Mouse (Mus musculus): ENCODE results near the gene Serpina1b. TPM values are rescaled to one million over a fixed set of nuclear protein-coding genes. Genes with fewer than 3 reads are reported as not detected.
"Not testable (repeated sequence)": the region's sequence is repeated elsewhere in the genome, so short reads cannot be mapped to it uniquely, and the experiment has no call there.

Serpina1b gene
- polyA plus RNA-seq, 1 experiment from 2014 or later = 3.8 TPM

DNA sequence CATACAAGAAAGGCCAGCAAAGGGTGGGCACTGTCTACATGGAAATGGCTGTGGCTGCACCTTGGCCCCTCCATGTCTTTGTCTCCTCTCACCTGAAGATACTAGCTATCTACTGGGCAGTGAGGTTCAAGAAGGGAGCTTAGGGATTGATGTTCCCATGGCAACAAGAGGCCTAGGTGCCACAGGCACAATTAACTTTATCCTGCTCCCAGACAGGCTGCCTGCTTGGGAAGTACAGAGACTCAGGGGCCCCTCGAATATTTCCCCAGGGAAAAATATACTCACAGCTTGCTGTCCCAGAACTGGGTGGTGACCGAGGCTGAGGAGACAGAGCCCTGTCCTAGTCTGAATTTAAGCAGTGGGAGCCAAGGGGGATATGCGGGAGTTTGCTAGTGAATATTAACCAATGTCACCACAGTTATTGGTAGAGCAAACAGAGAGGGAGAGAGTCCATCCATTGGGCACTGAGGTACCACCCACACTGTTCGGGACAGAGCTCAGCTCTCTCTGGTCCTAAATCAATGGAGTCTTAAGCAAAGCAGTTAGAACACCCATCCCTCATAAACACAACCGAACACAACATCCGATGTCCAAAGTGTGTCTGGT lies 56.8 kb downstream of the Serpina1b start, which contains the start of gene Serpina1d:
Serpina1d (minus strand) TSS at position 347 of the 606 bp plus-strand sequence.
- H3K4me1 ChIP-seq (ENCODE audit: control insufficient read depth, insufficient read depth, low read length); ATAC-seq (ENCODE audit: low FRiP score, low TSS enrichment); H3K27ac ChIP-seq (ENCODE audit: low read depth, low read length); H3K4me2 ChIP-seq (replicated peaks; ENCODE audit: low read depth, low read length); H3K9ac ChIP-seq (ENCODE audit: low read depth, low read length); H3K27me3 ChIP-seq (ENCODE audit: control insufficient read depth, insufficient read depth, low read length); H3K4me3 ChIP-seq (ENCODE audit: low read length); H3K36me3 ChIP-seq (ENCODE audit: control insufficient read depth, insufficient read depth, low read length); H3K9me3 ChIP-seq (ENCODE audit: control insufficient read depth, low read length): not testable (repeated sequence)
- 90% methylated on average over 6 of the region's 6 CpGs for WGBS

DNA sequence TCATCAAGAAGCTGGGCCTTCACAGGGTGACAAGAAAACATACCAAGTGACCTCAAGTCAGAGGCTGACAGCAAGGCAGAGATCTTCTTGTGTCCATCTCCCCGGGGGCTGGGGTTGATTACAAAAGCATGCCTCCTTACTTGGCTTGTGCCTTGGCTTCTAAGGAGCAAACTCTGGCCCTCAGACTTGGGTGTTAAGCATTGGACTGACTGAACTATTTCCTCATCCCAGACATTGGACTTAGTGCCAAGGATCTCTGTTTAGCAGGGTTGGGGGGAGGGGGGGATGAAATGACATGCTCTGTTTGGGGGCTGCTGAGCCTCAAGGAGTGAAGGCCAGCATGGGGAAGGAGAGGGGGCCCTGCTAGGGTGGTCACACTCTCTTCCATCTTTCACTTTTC lies 59.6 kb downstream of the Serpina1b start:
- H3K27ac ChIP-seq (ENCODE audit: low read depth, low read length); H3K4me3 ChIP-seq (ENCODE audit: low read length); H3K9me3 ChIP-seq (ENCODE audit: control insufficient read depth, low read length); H3K4me2 ChIP-seq (replicated peaks; ENCODE audit: low read depth, low read length); H3K9ac ChIP-seq (ENCODE audit: low read depth, low read length); H3K36me3 ChIP-seq (ENCODE audit: control insufficient read depth, insufficient read depth, low read length); H3K27me3 ChIP-seq (ENCODE audit: control insufficient read depth, insufficient read depth, low read length); H3K4me1 ChIP-seq (ENCODE audit: control insufficient read depth, insufficient read depth, low read length); ATAC-seq (ENCODE audit: low FRiP score, low TSS enrichment): not testable (repeated sequence)
- WGBS = 56% methylated on average over 1 of the region's 1 CpGs

GRCm38 (mm10) chr12:103763083-103763482 lies 67.1 kb downstream of the Serpina1b start:
- H3K4me3 ChIP-seq (ENCODE audit: low read length); H3K9ac ChIP-seq (ENCODE audit: low read depth, low read length); H3K36me3 ChIP-seq (ENCODE audit: control insufficient read depth, insufficient read depth, low read length); H3K27me3 ChIP-seq (ENCODE audit: control insufficient read depth, insufficient read depth, low read length); H3K4me1 ChIP-seq (ENCODE audit: control insufficient read depth, insufficient read depth, low read length); H3K4me2 ChIP-seq (replicated peaks; ENCODE audit: low read depth, low read length); H3K9me3 ChIP-seq (ENCODE audit: control insufficient read depth, low read length); H3K27ac ChIP-seq (ENCODE audit: low read depth, low read length); ATAC-seq (ENCODE audit: low FRiP score, low TSS enrichment): not testable (repeated sequence)
- 81% methylated on average over 3 of the region's 3 CpGs for WGBS

DNA sequence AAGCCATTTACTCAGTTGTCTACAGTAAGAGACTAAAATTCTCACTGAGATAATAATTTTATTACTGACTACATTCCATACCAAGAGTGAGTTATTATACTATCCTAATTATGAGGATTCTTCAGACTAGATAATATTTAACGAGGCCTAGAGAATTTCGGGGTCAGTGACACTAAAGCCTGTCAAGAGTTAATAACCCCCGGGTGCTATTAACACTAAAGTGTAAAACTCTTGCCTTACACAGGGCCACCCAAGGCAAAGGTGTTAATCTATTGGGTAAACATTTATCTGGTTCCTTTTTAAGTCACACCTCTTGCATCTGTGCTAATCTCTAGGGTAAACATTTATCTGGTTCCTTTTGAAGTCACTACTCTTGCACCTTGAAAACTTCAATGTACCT lies 69.9 kb downstream of the Serpina1b start:
- H3K9ac ChIP-seq (ENCODE audit: low read depth, low read length); H3K27me3 ChIP-seq (ENCODE audit: control insufficient read depth, insufficient read depth, low read length); H3K4me3 ChIP-seq (ENCODE audit: low read length); H3K9me3 ChIP-seq (ENCODE audit: control insufficient read depth, low read length); ATAC-seq (ENCODE audit: low FRiP score, low TSS enrichment); H3K36me3 ChIP-seq (ENCODE audit: control insufficient read depth, insufficient read depth, low read length); H3K27ac ChIP-seq (ENCODE audit: low read depth, low read length); H3K4me2 ChIP-seq (replicated peaks; ENCODE audit: low read depth, low read length); H3K4me1 ChIP-seq (ENCODE audit: control insufficient read depth, insufficient read depth, low read length): not testable (repeated sequence)
- 89% methylated on average over 3 of the region's 3 CpGs for WGBS

DNA sequence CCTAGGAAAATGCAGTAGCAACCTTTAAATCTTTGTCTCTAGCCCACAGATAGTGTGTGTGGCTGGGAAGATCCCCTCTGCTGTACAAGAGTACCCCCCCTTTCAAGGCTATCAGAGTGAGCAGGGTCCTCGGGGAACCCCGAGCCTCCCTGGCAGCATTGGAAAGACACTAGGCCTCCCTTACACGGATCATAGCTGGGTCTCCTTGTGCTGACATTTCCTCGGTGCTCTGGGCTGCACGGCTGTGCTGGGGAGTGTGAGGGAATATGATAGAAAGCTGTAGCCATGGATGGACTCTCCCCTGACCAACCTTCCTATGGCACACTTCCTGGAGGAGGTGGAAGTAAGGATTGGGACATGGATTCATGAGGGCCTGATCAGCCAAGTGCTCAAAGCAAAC lies 84.2 kb downstream of the Serpina1b start:
- not testable (repeated sequence) for H3K4me1 ChIP-seq (ENCODE audit: control insufficient read depth, insufficient read depth, low read length); H3K36me3 ChIP-seq (ENCODE audit: control insufficient read depth, insufficient read depth, low read length); H3K9ac ChIP-seq (ENCODE audit: low read depth, low read length); H3K27ac ChIP-seq (ENCODE audit: low read depth, low read length); H3K9me3 ChIP-seq (ENCODE audit: control insufficient read depth, low read length); H3K4me2 ChIP-seq (replicated peaks; ENCODE audit: low read depth, low read length); H3K4me3 ChIP-seq (ENCODE audit: low read length); H3K27me3 ChIP-seq (ENCODE audit: control insufficient read depth, insufficient read depth, low read length); ATAC-seq (ENCODE audit: low FRiP score, low TSS enrichment)
- 90% methylated on average over 5 of the region's 5 CpGs for WGBS

- H3K9ac ChIP-seq (ENCODE audit: low read depth, low read length); H3K9me3 ChIP-seq (ENCODE audit: control insufficient read depth, low read length); H3K27me3 ChIP-seq (ENCODE audit: control insufficient read depth, insufficient read depth, low read length); H3K4me3 ChIP-seq (ENCODE audit: low read length); H3K36me3 ChIP-seq (ENCODE audit: control insufficient read depth, insufficient read depth, low read length); H3K4me2 ChIP-seq (replicated peaks; ENCODE audit: low read depth, low read length); H3K27ac ChIP-seq (ENCODE audit: low read depth, low read length); H3K4me1 ChIP-seq (ENCODE audit: control insufficient read depth, insufficient read depth, low read length); ATAC-seq (ENCODE audit: low FRiP score, low TSS enrichment): not testable (repeated sequence)
- WGBS = 65% methylated on average over 5 of the region's 6 CpGs
Measured at GRCm38 (mm10) chr12:103737791-103738580, 92.2 kb downstream of the Serpina1b start.

- H3K4me2 ChIP-seq (replicated peaks; ENCODE audit: low read depth, low read length); H3K36me3 ChIP-seq (ENCODE audit: control insufficient read depth, insufficient read depth, low read length); H3K27me3 ChIP-seq (ENCODE audit: control insufficient read depth, insufficient read depth, low read length); H3K9me3 ChIP-seq (ENCODE audit: control insufficient read depth, low read length); H3K4me1 ChIP-seq (ENCODE audit: control insufficient read depth, insufficient read depth, low read length); ATAC-seq (ENCODE audit: low FRiP score, low TSS enrichment); H3K9ac ChIP-seq (ENCODE audit: low read depth, low read length); H3K4me3 ChIP-seq (ENCODE audit: low read length); H3K27ac ChIP-seq (ENCODE audit: low read depth, low read length): not testable (repeated sequence)
- 88% methylated on average over 4 of the region's 4 CpGs for WGBS
Measured at GRCm38 (mm10) chr12:103735566-103735965, 94.6 kb downstream of the Serpina1b start.

GRCm38 (mm10) chr12:103735101-103735500 lies 95.1 kb downstream of the Serpina1b start:
- WGBS = 81% methylated on average over 4 of the region's 4 CpGs
- not testable (repeated sequence) for ATAC-seq (ENCODE audit: low FRiP score, low TSS enrichment)

GRCm38 (mm10) chr12:103711537-103711936 lies 118.6 kb downstream of the Serpina1b start:
- 69% methylated on average over 3 of the region's 3 CpGs for WGBS
- H3K4me1 ChIP-seq (ENCODE audit: control insufficient read depth, insufficient read depth, low read length) = no peaks in the 10 kb centered on the region
- no peaks in the 10 kb centered on the region for H3K9me3 ChIP-seq (ENCODE audit: control insufficient read depth, low read length)
- no peaks in the 10 kb centered on the region for H3K27me3 ChIP-seq (ENCODE audit: control insufficient read depth, insufficient read depth, low read length)
- H3K36me3 ChIP-seq (ENCODE audit: control insufficient read depth, insufficient read depth, low read length) = no peaks in the 10 kb centered on the region
- no peak overlapping the region for H3K4me3 ChIP-seq (ENCODE audit: low read length)
- H3K27ac ChIP-seq (ENCODE audit: low read depth, low read length) = no peak overlapping the region
- no peak for ATAC-seq (ENCODE audit: low FRiP score, low TSS enrichment)
- H3K4me2 ChIP-seq (replicated peaks; ENCODE audit: low read depth, low read length) = no peak overlapping the region
- no peak overlapping the region for H3K9ac ChIP-seq (ENCODE audit: low read depth, low read length)

More at GRCm38 (mm10) chr12:103735101-103735500, 95.1 kb downstream of the Serpina1b start:
- H3K9me3 ChIP-seq (ENCODE audit: control insufficient read depth, low read length); H3K9ac ChIP-seq (ENCODE audit: low read depth, low read length); H3K4me2 ChIP-seq (replicated peaks; ENCODE audit: low read depth, low read length); H3K36me3 ChIP-seq (ENCODE audit: control insufficient read depth, insufficient read depth, low read length); H3K4me3 ChIP-seq (ENCODE audit: low read length); H3K27me3 ChIP-seq (ENCODE audit: control insufficient read depth, insufficient read depth, low read length); H3K27ac ChIP-seq (ENCODE audit: low read depth, low read length); H3K4me1 ChIP-seq (ENCODE audit: control insufficient read depth, insufficient read depth, low read length): not testable (repeated sequence)

Data from kidney, embryonic 14.5 days (tissue).